Mouse (Mus musculus): ENCODE results near the gene Gm10118.

GRCm38 (mm10) chr10:63972300-63972699 lies 45.1 kb upstream of the Gm10118 start:
- no peak for TF ChIP-seq MAX (IDR thresholded peaks at IDR 0.05)
- TF ChIP-seq USF1 (IDR thresholded peaks at IDR 0.05; ENCODE audit: low read depth) = no peak
- no peak for TF ChIP-seq CTCF (IDR thresholded peaks at IDR 0.05; ENCODE audit: control insufficient read depth, insufficient read depth, insufficient read length)
- TF ChIP-seq CEBPB (IDR thresholded peaks at IDR 0.05; ENCODE audit: low read depth) = no peak
- no peak for TF ChIP-seq MYOD1 (IDR thresholded peaks at IDR 0.05; ENCODE audit: control insufficient read depth, insufficient read length, low read depth)
